Mouse (Mus musculus) common myeloid progenitor, adult 5-6 weeks (primary cell): ENCODE results near the gene Dhcr24. TPM values are rescaled to one million over a fixed set of nuclear protein-coding genes. Genes with fewer than 3 reads are reported as not detected.

ENCODE experiments used
- ATAC-seq: replicated peaks from 2 replicates; pipeline ENCODE4 v1.8.0; 2016; ENCODE audit warnings: low read depth, mild to moderate bottlenecking, moderate TSS enrichment, inconsistent platforms; ENCODE audit not compliant: poor library complexity, severe bottlenecking
- total RNA-seq: library from RNA; stranded (forward); fragments of 200-1000, 187-1606 nt; gene quantifications from 2 replicates; pipeline ENCODE4 v1.2.3, GENCODE M21; 2017

The Dhcr24 gene
- total RNA-seq, 1 experiment from 2014 or later = 15.8 TPM

DNA sequence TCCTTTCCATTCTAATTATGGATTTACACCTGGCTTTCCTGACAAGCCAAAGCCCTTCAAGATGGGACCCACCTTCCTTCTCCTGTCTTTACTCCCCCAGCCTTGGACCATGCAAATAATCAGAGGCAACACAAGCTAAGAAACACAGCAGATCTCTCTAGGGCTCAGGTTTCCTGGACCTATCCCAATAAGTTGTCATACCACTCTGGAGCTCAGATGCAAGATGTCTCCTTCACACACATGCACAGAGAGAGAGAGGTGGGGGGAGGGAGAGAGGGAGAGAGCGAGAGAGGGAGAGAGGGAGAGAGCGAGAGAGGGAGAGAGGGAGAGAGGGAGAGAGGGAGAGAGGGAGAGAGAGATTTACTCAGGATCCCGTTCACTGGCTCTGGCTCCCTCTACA, 71.5 kb downstream of the Dhcr24 start:
- ATAC-seq = no peak

DNA sequence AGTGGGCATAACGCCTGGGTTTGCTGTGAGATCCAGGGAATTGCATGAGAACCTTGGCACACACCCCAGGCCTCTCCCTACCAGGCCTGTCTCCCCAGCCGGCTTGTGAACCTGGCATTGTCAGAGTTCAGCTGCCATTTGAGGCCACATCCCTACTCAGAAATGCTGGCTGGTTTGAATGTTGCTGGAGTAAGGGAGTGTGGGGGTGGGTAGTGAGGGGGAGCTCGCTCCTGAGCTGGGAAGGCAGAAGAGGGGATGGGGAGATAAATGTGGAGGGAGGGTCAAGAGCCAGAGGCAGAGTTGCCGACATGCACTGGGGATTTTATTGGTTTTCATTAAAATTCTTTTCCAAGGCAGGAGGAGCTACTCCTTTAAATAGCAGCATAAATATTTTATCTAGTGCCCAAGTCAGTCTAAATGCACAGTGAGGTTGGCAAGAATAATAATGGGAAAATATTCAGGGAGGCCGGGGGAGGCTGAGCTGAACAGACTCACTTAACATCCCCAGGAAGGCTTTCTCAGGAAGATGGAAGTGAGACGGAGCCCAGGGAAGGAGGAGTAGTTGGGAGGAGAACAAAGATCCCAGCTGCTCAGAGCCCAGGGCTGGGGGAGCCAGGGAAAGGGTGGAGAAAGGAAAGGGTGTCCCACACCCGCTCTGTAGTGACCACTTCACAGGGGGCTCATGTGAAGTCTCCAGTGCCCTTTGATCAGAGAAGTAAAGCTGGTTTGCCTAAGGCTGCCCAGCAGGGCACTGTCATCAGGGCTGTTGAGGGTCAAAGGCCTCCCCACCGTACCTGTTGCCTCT, 72.6 kb downstream of the Dhcr24 start:
- no peak for ATAC-seq

DNA sequence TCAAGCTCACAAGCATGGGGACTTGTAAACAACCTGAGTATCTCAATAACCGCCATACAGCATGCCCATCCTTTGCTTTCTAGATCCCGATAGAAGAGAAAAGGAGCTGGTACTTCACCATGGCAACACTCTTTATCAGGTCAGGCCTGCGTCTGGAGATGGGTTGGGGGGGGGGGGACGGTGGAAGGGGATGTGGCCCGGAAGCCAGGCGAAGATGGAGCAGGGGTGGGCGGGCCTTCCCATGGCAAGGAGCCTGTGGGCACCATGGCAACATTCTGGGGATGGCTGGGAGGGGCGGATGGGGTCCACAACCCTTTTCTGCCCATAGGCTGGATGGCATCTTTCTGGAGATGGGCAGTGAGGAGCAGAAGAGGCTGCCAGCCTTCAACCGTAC, 73.2 kb downstream of the Dhcr24 start:
- no peak for ATAC-seq

Other genes with a start within 250 kb of the Dhcr24 start
- 65.3 and 75.6 TPM in 2 replicates for gene Usp24, start 244.8 kb upstream of the Dhcr24 start, total RNA-seq
- gene Pcsk9, start 96.7 kb upstream of the Dhcr24 start, total RNA-seq = not detected in 2 replicates
- not detected in 2 replicates for gene Bsnd, start 68.8 kb upstream of the Dhcr24 start, total RNA-seq
- not detected in 2 replicates for gene Lexm, start 56.2 kb downstream of the Dhcr24 start, total RNA-seq
- not detected in 2 replicates for gene Ttc22, start 61.4 kb downstream of the Dhcr24 start, total RNA-seq
- 7.2 and 7.7 TPM in 2 replicates for gene Pars2, start 90.0 kb downstream of the Dhcr24 start, total RNA-seq
- gene Ttc4, start 117.9 kb downstream of the Dhcr24 start, total RNA-seq = 33.4 and 43.4 TPM in 2 replicates
- not detected in 2 replicates for gene Mroh7, start 169.9 kb downstream of the Dhcr24 start, total RNA-seq
- gene Fam151a, start 172.9 kb downstream of the Dhcr24 start, total RNA-seq = not detected in 2 replicates
- 2.0 and 3.4 TPM in 2 replicates for gene Acot11, start 244.0 kb downstream of the Dhcr24 start, total RNA-seq